Mouse (Mus musculus): ENCODE data around the gene Ndrg2. TPM values are rescaled to one million over a fixed set of nuclear protein-coding genes. Genes with fewer than 3 reads are reported as not detected.
"Not testable (repeated sequence)": the region's sequence is repeated elsewhere in the genome, so short reads cannot be mapped to it uniquely, and the experiment has no call there.

The Ndrg2 gene
- 18.4 TPM in 1 of 2 replicates, not detected in the other for total RNA-seq (2015; ENCODE audit: low replicate concordance)
- 5.9 and 9.2 TPM in 2 replicates for total RNA-seq (2017; ENCODE audit: low replicate concordance)

DNA sequence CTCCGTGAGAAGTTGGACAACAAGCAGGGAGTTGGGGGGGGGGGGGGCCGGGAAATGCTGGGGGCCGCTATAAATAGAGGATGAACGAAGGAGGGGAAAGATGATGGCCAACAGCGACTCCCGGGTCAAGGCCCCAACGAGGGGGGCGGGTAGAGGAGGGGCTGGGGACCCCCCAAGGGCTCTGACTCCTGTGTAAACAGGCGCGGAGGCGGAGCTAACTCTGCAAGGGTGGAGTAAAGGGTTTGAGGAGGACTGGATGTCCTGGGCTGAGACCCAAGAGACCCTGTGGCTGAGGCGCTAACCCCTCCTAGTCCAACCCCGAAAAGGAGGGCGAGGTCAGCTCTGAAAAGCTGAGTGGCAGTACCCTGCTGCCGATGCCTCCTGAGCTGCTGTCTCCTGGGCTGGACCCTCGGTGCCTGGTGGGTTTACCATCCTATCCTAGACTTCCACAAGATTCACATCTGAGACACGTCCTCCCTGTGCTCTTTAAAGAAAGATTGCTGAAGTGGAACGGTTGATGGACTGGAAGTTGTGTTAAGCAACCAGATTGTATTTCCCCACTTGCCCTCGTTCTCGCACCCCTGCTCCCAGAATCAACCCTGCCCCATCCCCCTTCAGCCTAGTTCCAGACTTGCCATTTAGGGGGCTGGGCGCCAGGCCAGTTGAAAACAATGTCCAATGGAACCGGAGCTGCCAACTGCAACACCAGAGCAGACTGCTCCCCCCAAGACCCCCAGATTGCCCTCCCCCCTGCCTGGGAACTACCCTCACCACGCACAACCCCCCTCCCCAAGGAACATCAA lies at the start of gene Ndrg2:
Ndrg2 (minus strand) TSS at position 199 of the 803 bp plus-strand sequence.
- ATAC-seq (replicated peaks; ENCODE audit: low FRiP score, poor library complexity, severe bottlenecking), result no peak

DNA sequence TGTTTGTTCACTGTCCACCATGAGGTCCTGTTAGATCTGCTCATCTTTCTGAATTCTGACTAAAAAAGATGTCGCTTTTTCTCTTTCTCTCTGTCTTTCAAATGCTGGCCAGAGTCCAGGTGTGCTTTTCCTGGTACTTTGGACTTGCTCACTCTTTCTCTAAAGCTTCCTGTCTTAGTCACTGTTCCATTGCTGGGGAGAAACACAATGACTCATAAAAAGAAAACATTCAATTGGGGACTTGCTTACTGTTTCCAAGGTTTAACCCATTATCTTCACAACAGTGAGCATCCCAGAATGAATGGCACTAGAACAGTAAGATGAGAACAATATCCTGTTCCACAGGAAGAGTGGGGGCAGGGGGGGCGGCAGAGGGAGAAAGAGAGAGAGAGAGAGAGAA lies 46.4 kb upstream of the Ndrg2 start:
- ATAC-seq (replicated peaks; ENCODE audit: low FRiP score, poor library complexity, severe bottlenecking), result no peak

DNA sequence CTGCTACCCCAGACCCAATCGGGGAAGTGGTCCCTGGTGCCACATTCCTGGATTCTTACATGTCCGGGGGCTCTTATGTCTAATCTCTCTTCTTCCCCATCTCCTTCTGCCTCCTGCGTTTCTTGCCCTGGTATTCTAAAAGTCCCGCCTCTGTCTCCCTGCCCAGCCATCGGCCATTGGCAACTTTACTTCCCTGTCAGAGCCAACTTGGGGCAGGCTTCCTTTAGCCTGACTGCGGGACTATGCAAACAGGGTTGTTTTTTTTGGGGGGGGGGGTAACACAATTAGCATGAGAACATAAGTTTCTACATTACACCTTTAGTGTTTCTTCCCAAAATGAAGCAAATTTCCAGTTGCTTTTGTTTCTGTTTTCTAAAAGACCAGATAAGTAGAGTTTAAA lies 29.4 kb upstream of the Ndrg2 start:
- ATAC-seq (replicated peaks; ENCODE audit: low FRiP score, poor library complexity, severe bottlenecking), result no peak

DNA sequence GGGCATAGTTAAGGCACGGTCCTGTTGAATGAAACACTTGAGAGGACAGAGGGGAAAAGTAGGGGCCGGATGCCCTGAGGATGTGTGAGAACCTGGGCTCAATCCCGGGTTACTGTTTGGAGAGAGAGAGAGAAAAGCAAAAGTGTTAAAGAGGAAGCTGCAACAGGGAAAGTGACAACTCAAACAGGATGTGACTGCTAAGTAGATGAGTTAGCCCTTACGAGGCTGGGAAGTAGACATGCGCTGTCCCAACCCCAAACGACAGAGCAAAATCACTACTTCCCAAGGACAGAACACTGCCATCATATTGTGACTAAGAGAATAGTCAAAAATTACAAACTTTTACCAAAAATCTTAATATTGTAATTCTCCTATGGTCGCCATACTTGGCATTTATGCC lies 28.3 kb upstream of the Ndrg2 start:
- no peak for ATAC-seq (replicated peaks; ENCODE audit: low FRiP score, poor library complexity, severe bottlenecking)

GRCm38 (mm10) chr14:51941577-51941976 lies 27.6 kb upstream of the Ndrg2 start:
- no peak for ATAC-seq (replicated peaks; ENCODE audit: low FRiP score, poor library complexity, severe bottlenecking)

DNA sequence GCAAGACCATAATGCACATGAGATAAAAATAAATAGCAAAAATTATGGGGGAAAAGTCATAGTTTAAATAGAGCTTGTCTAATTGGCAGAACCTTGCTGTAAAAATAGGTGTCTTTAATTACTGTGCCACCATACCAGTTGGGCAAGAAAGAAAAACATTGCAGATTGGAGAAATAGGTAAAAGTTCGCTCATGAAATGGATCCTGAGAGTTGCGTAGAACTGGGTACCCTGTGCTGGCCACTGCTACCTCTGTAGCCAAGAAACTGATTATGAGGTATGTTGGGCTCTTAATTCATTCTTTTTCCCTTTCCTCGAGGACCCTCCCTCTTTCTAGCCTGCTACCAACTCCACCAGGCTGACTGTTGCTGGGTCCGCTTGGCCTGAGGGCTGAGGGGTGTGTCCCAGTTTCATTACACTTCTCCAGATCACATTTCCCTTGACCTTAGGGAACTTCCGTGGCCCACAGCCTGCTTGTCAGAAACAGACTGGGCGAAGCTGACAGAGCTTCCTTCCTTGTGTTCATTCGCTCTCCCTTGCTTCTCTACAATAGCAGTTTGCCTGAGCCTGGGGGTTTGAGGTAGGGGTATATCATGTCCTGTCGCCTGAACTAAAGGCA lies 27.1 kb upstream of the Ndrg2 start:
- ATAC-seq (replicated peaks; ENCODE audit: low FRiP score, poor library complexity, severe bottlenecking), result no peak

DNA sequence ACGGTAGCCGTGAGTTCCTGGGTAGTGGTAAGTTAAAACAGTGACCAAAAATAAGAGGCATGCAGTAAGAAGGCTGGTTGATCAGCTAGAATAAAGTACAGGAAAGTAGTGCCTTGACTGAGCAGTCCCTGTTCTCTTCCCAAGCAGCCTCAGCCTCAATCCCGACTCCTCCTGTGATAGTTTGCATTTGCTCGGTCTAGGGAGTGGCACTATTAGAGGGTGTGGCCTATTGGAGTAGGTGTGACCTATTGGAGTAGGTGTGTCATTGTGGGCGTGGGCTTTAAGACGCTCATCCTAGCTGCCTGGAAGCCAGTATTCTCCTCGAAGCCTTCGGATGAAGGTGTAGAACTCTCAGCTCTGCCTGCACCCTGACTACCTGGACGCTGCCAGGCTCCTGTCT lies 25.0 kb upstream of the Ndrg2 start:
- no peak for ATAC-seq (replicated peaks; ENCODE audit: low FRiP score, poor library complexity, severe bottlenecking)

DNA sequence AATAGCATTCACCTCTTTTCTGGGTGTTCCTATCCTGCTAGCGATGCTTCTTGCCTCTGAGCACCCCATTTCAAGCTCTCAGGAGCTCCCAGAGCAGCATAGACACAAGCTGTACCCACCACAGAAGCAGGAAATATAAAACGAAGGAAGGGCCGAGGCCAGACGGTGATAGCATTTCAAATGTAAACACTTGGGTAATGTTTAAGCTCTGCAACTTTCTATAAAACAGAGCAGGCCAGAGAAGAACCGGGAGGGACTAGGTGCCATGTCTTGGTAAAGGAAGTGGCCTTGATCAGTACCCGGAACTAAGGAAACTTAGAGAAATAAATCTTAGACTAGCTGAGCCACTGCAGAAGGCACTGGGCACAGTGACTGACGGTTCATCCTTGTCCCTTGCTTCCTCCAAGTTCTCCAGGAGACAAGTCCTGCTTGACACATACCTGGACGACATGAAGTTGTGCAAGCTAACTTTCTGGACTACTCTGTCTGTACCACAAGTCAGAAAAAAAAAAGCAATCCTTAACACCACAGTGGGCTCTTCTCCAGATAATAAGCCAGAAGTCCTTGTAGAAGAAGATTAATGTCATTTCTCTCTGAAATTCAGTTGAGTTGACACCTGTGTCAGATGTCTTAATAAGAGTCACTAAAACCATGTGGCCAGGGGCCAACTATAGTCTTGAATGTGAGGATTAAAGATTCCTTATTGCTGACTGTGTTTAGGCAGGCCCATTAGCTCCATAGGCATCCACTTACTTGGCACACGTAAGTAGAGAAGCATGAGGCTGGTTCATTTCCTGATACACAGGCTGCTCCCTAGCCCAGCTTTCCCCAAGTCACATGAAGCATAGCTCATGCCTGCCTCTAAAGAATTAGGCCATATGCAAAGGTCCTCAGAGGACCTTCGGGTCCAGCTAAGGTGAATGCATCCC lies 18.4 kb upstream of the Ndrg2 start:
- no peak for ATAC-seq (replicated peaks; ENCODE audit: low FRiP score, poor library complexity, severe bottlenecking)

- no peak for ATAC-seq (replicated peaks; ENCODE audit: low FRiP score, poor library complexity, severe bottlenecking)
Observed at GRCm38 (mm10) chr14:51930824-51931223, 16.9 kb upstream of the Ndrg2 start.

DNA sequence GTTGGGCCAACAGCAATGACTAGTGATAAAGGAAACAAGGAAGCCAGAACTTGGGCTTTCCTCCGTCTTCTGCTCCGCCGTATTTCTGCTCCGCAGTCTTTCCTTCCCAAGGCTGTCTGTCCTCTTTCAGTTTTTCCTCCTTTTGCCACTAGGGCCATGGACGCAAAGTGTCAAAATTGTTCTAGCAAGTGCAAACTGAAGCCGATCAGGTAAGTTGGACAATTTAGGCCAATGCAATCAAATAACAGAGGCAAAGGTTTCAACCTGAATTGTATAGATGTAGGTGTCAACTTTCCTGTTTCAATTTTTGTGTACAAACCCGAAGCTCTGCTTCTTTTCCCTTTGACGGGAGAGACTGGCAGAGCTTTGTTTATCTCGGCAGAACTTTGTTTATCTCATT lies 16.0 kb upstream of the Ndrg2 start:
- ATAC-seq (replicated peaks; ENCODE audit: low FRiP score, poor library complexity, severe bottlenecking), result no peak

- ATAC-seq (replicated peaks; ENCODE audit: low FRiP score, poor library complexity, severe bottlenecking), result no peak
Observed at GRCm38 (mm10) chr14:51929309-51929943, 15.5 kb upstream of the Ndrg2 start.

- not testable (repeated sequence) for ATAC-seq (replicated peaks; ENCODE audit: low FRiP score, poor library complexity, severe bottlenecking)
Observed at GRCm38 (mm10) chr14:51926930-51927329, 13.0 kb upstream of the Ndrg2 start.

- no peak for ATAC-seq (replicated peaks; ENCODE audit: low FRiP score, poor library complexity, severe bottlenecking)
Observed at GRCm38 (mm10) chr14:51923492-51923891, 9.5 kb upstream of the Ndrg2 start.

- no peak for ATAC-seq (replicated peaks; ENCODE audit: low FRiP score, poor library complexity, severe bottlenecking)
Observed at GRCm38 (mm10) chr14:51922910-51923309, 9.0 kb upstream of the Ndrg2 start.

GRCm38 (mm10) chr14:51922571-51922865 lies 8.6 kb upstream of the Ndrg2 start, which contains the start of gene Rnase13:
Rnase13 (minus strand) TSS chr14:51922773.
- ATAC-seq (replicated peaks; ENCODE audit: low FRiP score, poor library complexity, severe bottlenecking), result no peak

GRCm38 (mm10) chr14:51921759-51922570 lies 8.0 kb upstream of the Ndrg2 start:
- no peak for ATAC-seq (replicated peaks; ENCODE audit: low FRiP score, poor library complexity, severe bottlenecking)

GRCm38 (mm10) chr14:51918966-51919365 lies 5.0 kb upstream of the Ndrg2 start:
- ATAC-seq (replicated peaks; ENCODE audit: low FRiP score, poor library complexity, severe bottlenecking), result no peak

- ATAC-seq (replicated peaks; ENCODE audit: low FRiP score, poor library complexity, severe bottlenecking), result no peak
Observed at GRCm38 (mm10) chr14:51918125-51918524, 4.2 kb upstream of the Ndrg2 start, which contains the start of gene Tppp2. Tppp2 (plus strand) TSS chr14:51918425.

GRCm38 (mm10) chr14:51916539-51916938 lies 2.6 kb upstream of the Ndrg2 start:
- no peak for ATAC-seq (replicated peaks; ENCODE audit: low FRiP score, poor library complexity, severe bottlenecking)
